Mouse (Mus musculus): Measurements from ENCODE around the gene Fbxw28. TPM values are rescaled to one million over a fixed set of nuclear protein-coding genes. Genes with fewer than 3 reads are reported as not detected.
"Not testable (repeated sequence)": the region's sequence is repeated elsewhere in the genome, so short reads cannot be mapped to it uniquely, and the experiment has no call there.

The Fbxw28 gene
- total RNA-seq (2015) (not detected in 2 replicates), total RNA-seq (2017) (not detected in 2 replicates)

GRCm38 (mm10) chr9:109339559-109339958 lies at the start of gene Fbxw28:
Fbxw28 (minus strand) TSS chr9:109339659.
- not testable (repeated sequence) for ATAC-seq (replicated peaks; ENCODE audit: poor library complexity)

- ATAC-seq (replicated peaks; ENCODE audit: poor library complexity): not testable (repeated sequence)
Measured at GRCm38 (mm10) chr9:109287576-109287975, 51.9 kb downstream of the Fbxw28 start, which contains the start of gene Fbxw14. Fbxw14 (minus strand) TSS chr9:109287676.

Other genes with a start within 250 kb of the Fbxw28 start
- gene Plxnb1, start 244.3 kb downstream of the Fbxw28 start, total RNA-seq (2015): not detected in 2 replicates
- gene Plxnb1, start 244.3 kb downstream of the Fbxw28 start, total RNA-seq (2017): not detected in 2 replicates
- not detected in 2 replicates for gene Fbxw21, start 177.6 kb downstream of the Fbxw28 start, total RNA-seq (2015)
- not detected in 2 replicates for gene Fbxw21, start 177.6 kb downstream of the Fbxw28 start, total RNA-seq (2017)
- gene Fbxw13, start 143.7 kb downstream of the Fbxw28 start, total RNA-seq (2015): not detected in 2 replicates
- gene Fbxw13, start 143.7 kb downstream of the Fbxw28 start, total RNA-seq (2017): not detected in 2 replicates
- not detected in 2 replicates for gene Fbxw20, start 104.9 kb downstream of the Fbxw28 start, total RNA-seq (2015)
- not detected in 2 replicates for gene Fbxw20, start 104.9 kb downstream of the Fbxw28 start, total RNA-seq (2017)
- not detected in 2 replicates for gene Fbxw14, start 52.0 kb downstream of the Fbxw28 start, total RNA-seq (2015)
- gene Fbxw14, start 52.0 kb downstream of the Fbxw28 start, total RNA-seq (2017): not detected in 2 replicates
- not detected in 2 replicates for gene Fbxw22, start 64.6 kb upstream of the Fbxw28 start, total RNA-seq (2015)
- not detected in 2 replicates for gene Fbxw22, start 64.6 kb upstream of the Fbxw28 start, total RNA-seq (2017)
- not detected in 2 replicates for gene Fbxw16, start 109.5 kb upstream of the Fbxw28 start, total RNA-seq (2015)
- gene Fbxw16, start 109.5 kb upstream of the Fbxw28 start, total RNA-seq (2017): not detected in 2 replicates
- not detected in 2 replicates for gene Fbxw19, start 156.2 kb upstream of the Fbxw28 start, total RNA-seq (2015)
- not detected in 2 replicates for gene Fbxw19, start 156.2 kb upstream of the Fbxw28 start, total RNA-seq (2017)
- gene Fbxw15, start 228.6 kb upstream of the Fbxw28 start, total RNA-seq (2015): not detected in 2 replicates
- not detected in 2 replicates for gene Fbxw15, start 228.6 kb upstream of the Fbxw28 start, total RNA-seq (2017)

Measured in megakaryocyte progenitor cell, adult 5-6 weeks (primary cell).